Mouse (Mus musculus) skeletal muscle tissue, postnatal 0 days (tissue): Measurements from ENCODE around the gene Wdr5b. TPM values are rescaled to one million over a fixed set of nuclear protein-coding genes. Genes with fewer than 3 reads are reported as not detected.

Experiments used
- polyA plus RNA-seq: library from polyadenylated mRNA; unstranded; fragments of >200 nt; fragmentation: Nextera tagmentation; extraction: Ambion mirVana; gene quantifications from 2 replicates; pipeline ENCODE4 v1.2.1, GENCODE M21; 2015

The Wdr5b gene
- polyA plus RNA-seq: 5.3 and 5.9 TPM in 2 replicates

DNA sequence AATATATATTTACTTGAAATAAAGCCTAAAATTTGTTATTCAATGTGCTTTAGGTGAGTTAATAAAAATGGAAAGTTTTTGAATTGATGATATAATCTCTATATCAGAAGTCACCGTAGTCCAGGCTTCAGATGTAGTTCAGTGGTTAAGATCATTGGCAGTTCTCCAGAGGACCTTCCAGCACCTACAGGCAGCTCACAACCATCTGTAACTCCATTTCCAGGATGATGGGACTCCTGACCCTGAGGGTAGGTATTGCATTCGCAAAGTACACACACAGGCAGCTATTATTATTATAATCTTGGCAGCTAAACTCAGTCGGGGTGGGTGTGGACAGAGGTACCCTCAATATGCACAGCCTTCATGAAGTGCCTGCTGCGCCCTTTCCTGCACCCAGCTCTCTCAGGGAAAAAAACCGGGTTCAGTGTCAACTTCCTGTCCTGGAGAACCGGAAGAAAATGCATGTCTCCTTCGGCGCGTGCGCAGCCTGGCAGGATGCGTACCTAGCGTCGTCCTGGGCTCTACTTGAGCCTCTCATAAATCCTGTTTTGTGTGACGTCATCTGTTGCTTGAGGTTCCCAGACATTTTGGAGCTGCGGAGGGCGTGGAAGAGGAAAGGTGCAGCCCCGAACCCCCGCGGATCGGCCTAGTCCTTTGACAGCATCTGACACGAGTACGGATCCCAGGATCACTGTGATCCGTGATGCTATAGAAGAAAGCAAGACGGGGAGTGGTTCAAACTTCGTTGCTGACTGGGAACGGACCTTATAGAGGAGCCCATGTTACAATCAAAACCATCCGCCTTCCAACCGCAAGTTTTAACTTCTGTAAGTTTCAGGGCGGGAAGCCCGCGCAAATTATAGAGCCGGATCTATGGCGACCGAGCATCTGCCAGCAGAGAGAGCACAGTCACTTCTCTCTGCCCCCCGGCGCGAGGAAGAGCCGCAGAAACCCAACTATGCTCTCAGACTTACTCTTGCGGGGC lies at the start of gene Wdr5b:
Gene Wdr5b (plus strand): TSS at position 551 of the 985 bp plus-strand sequence.

DNA sequence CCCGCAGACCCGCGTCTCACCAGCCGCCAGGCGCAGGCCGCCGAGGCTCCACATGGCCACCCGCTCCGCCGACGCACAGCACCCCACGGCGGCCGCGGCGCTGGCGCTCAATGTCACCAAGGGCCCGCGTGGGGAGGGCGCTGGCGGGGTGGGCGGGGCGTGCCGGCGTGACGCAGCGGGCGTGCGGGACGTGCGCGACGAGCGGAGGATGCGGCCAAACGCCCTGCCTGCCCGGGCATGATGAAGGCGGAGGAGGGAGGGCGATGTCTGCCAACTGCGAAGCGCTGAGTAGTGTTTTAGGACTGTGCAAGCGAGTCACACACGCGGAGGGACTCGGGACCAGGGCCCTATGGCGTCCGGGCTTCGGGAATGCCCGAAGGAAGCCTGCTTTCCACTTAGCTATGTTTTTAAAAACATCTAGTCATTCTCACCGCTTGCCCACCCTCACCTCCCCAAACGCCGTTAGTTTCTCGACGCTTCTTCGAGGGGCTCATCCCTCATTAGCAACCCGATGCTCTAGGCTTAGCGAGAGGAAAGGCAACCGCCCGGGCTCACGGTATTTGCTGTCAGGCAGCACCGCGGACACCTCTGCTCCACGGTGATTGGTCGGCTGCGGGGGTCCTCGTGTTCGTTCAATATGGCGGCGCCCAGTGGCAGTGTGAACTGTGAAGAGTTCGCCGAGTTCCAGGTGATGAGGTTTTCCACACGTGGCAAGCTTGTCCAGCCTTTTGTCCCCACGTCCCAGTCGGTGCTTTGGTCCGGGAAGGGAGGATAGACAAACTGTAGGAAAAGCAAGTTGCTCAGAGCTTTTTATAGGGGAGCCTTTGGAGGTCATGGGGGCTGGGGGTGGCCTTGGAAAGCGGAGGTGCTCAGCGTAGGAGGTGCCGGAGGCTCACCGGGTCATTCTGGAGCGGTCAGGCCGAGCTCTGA lies 30.7 kb downstream of the Wdr5b start, which contains the start of the genes Fam162a and Ccdc58:
Gene Fam162a (minus strand): TSS at position 145 of the 930 bp plus-strand sequence.
Gene Ccdc58 (plus strand): TSS at position 236 of the 930 bp plus-strand sequence.

Other genes starting within 250 kb of the Wdr5b start
- gene Parp14, start 169.6 kb upstream of the Wdr5b start, polyA plus RNA-seq: 1.9 and 2.1 TPM in 2 replicates
- 7.3 TPM in 2 replicates for gene Parp9, start 102.7 kb upstream of the Wdr5b start, polyA plus RNA-seq
- gene Dtx3l, start 102.0 kb upstream of the Wdr5b start, polyA plus RNA-seq: 3.4 and 4.0 TPM in 2 replicates
- gene Kpna1, start 62.4 kb upstream of the Wdr5b start, polyA plus RNA-seq: 26.2 and 28.8 TPM in 2 replicates
- 265 and 287 TPM in 2 replicates for gene Fam162a, start 30.4 kb downstream of the Wdr5b start, polyA plus RNA-seq
- gene Ccdc58, start 30.5 kb downstream of the Wdr5b start, polyA plus RNA-seq: 65.8 and 66.0 TPM in 2 replicates
- gene Csta1, start 90.1 kb downstream of the Wdr5b start, polyA plus RNA-seq: 5.2 TPM in 1 of 2 replicates, not detected in the other
- 1.7 and 1.8 TPM in 2 replicates for gene Stfa2l1, start 115.6 kb downstream of the Wdr5b start, polyA plus RNA-seq
- gene Gm5483, start 143.0 kb downstream of the Wdr5b start, polyA plus RNA-seq: 1.6 and 3.9 TPM in 2 replicates
- not detected in 2 replicates for gene Gm5416, start 169.2 kb downstream of the Wdr5b start, polyA plus RNA-seq
- gene 2010005H15Rik, start 180.3 kb downstream of the Wdr5b start, polyA plus RNA-seq: 0.51 and 1.3 TPM in 2 replicates
- gene Stfa1, start 235.8 kb downstream of the Wdr5b start, polyA plus RNA-seq: 3.5 and 39.7 TPM in 2 replicates